Mouse (Mus musculus): ENCODE measurements around the gene Nucks1. TPM values are rescaled to one million over a fixed set of nuclear protein-coding genes. Genes with fewer than 3 reads are reported as not detected.

Gene Nucks1
- polyA plus RNA-seq, 1 experiment from 2014 or later = 52.3 TPM

- peaks cover 67% of the 10 kb centered on the region for H3K4me1 ChIP-seq (replicated peaks)
Measured at GRCm38 (mm10) chr1:131970661-131971520, 60.6 kb downstream of the Nucks1 start.

GRCm38 (mm10) chr1:131971771-131972497 is 61.6 kb downstream of the Nucks1 start:
- ATAC-seq (ENCODE audit: low read depth) = no peak
- Histone ChIP-seq H3K4me1 (replicated peaks) (peaks cover 58% of the 10 kb centered on the region), H3K27me3 (no peaks in the 10 kb centered on the region; the same call in 1 of the 2 replicates), H3K27ac (replicated peaks) (peak overlapping the region; percentile 72), H3K4me3 (no peak overlapping the region), H3K36me3 (no peaks in the 10 kb centered on the region), H3K4me2 (0 out of 2 replicates have a peak overlapping the region, but pooled peaks have one; percentile 16), H3K9ac (0 out of 2 replicates have a peak overlapping the region, but pooled peaks have one; percentile 6), H3K9me3 (no peaks in the 10 kb centered on the region)
- WGBS = 3% methylated on average over 15 of the region's 15 CpGs

More at GRCm38 (mm10) chr1:131970661-131971520, 60.6 kb downstream of the Nucks1 start:
- H3K9ac ChIP-seq = no peak overlapping the region; the same call in 1 of the 2 replicates
- no peaks in the 10 kb centered on the region for H3K9me3 ChIP-seq
- peak overlapping the region; percentile 72 for H3K27ac ChIP-seq (replicated peaks)
- 3% methylated on average over 16 of the region's 16 CpGs for WGBS
- H3K36me3 ChIP-seq = no peaks in the 10 kb centered on the region
- H3K4me2 ChIP-seq = peak overlapping the region; percentile 20
- no peak overlapping the region for H3K4me3 ChIP-seq
- ATAC-seq (ENCODE audit: low read depth) = peak; percentile 62
- H3K27me3 ChIP-seq = no peaks in the 10 kb centered on the region; the same call in 1 of the 2 replicates

GRCm38 (mm10) chr1:131972498-131973334 is 62.4 kb downstream of the Nucks1 start:
- Histone ChIP-seq H3K36me3 (no peaks in the 10 kb centered on the region), H3K9me3 (no peaks in the 10 kb centered on the region), H3K4me3 (no peak overlapping the region), H3K27me3 (no peaks in the 10 kb centered on the region; the same call in 1 of the 2 replicates), H3K9ac (peak overlapping the region; percentile 8; the same call in 1 of the 2 replicates), H3K4me2 (0 out of 2 replicates have a peak overlapping the region, but pooled peaks have one; percentile 16), H3K4me1 (replicated peaks) (peaks cover 54% of the 10 kb centered on the region), H3K27ac (replicated peaks) (0 out of 2 replicates have a peak overlapping the region, but pooled peaks have one; percentile 28)
- WGBS = 16% methylated on average over 13 of the region's 13 CpGs
- no peak for ATAC-seq (ENCODE audit: low read depth)

- H3K4me2 ChIP-seq = no peak overlapping the region
- H3K9ac ChIP-seq = no peak overlapping the region
- no peaks in the 10 kb centered on the region for H3K9me3 ChIP-seq
- H3K36me3 ChIP-seq = no peaks in the 10 kb centered on the region
- no peak for ATAC-seq (ENCODE audit: low read depth)
- 85% methylated on average over 6 of the region's 6 CpGs for WGBS
- H3K4me1 ChIP-seq (replicated peaks) = peaks cover 47% of the 10 kb centered on the region
- H3K27me3 ChIP-seq = no peaks in the 10 kb centered on the region; the same call in 1 of the 2 replicates
- H3K4me3 ChIP-seq = no peak overlapping the region
- no peak overlapping the region for H3K27ac ChIP-seq (replicated peaks)
Measured at GRCm38 (mm10) chr1:131973991-131974390, 63.7 kb downstream of the Nucks1 start.

- WGBS = 91% methylated on average over 5 of the region's 5 CpGs
Measured at GRCm38 (mm10) chr1:131976886-131977285, 66.6 kb downstream of the Nucks1 start.

GRCm38 (mm10) chr1:131980471-131980870 is 70.1 kb downstream of the Nucks1 start:
- H3K36me3 ChIP-seq = no peaks in the 10 kb centered on the region
- no peaks in the 10 kb centered on the region for H3K27me3 ChIP-seq
- no peak overlapping the region for H3K27ac ChIP-seq (replicated peaks)
- no peaks in the 10 kb centered on the region for H3K9me3 ChIP-seq
- WGBS = 30% methylated on average over 2 of the region's 2 CpGs
- H3K4me3 ChIP-seq = no peak overlapping the region
- 0 out of 2 replicates have a peak, but pooled peaks cover 4% of the 10 kb centered on the region for H3K4me1 ChIP-seq (replicated peaks)
- H3K9ac ChIP-seq = no peak overlapping the region
- H3K4me2 ChIP-seq = no peak overlapping the region
- no peak for ATAC-seq (ENCODE audit: low read depth)

More at GRCm38 (mm10) chr1:131976886-131977285, 66.6 kb downstream of the Nucks1 start:
- H3K4me3 ChIP-seq = no peak overlapping the region
- no peak overlapping the region for H3K4me2 ChIP-seq
- no peak overlapping the region for H3K9ac ChIP-seq
- peaks cover 28% of the 10 kb centered on the region for H3K4me1 ChIP-seq (replicated peaks)
- H3K36me3 ChIP-seq = no peaks in the 10 kb centered on the region
- ATAC-seq (ENCODE audit: low read depth) = no peak
- no peaks in the 10 kb centered on the region for H3K9me3 ChIP-seq
- H3K27ac ChIP-seq (replicated peaks) = no peak overlapping the region
- H3K27me3 ChIP-seq = no peaks in the 10 kb centered on the region; the same call in 1 of the 2 replicates

- Histone ChIP-seq H3K9me3 (no peaks in the 10 kb centered on the region), H3K4me1 (replicated peaks) (no peaks in the 10 kb centered on the region), H3K27me3 (no peaks in the 10 kb centered on the region), H3K27ac (replicated peaks) (no peak overlapping the region), H3K9ac (no peak overlapping the region), H3K36me3 (no peaks in the 10 kb centered on the region), H3K4me3 (no peak overlapping the region), H3K4me2 (no peak overlapping the region)
- ATAC-seq (ENCODE audit: low read depth) = peak; percentile 64
- 50% methylated on average over 12 of the region's 12 CpGs for WGBS
Measured at GRCm38 (mm10) chr1:131981378-131982013, 71.2 kb downstream of the Nucks1 start.

- Histone ChIP-seq H3K27me3 (no peaks in the 10 kb centered on the region), H3K36me3 (no peaks in the 10 kb centered on the region), H3K9ac (no peak overlapping the region), H3K27ac (replicated peaks) (no peak overlapping the region), H3K4me2 (no peak overlapping the region), H3K4me1 (replicated peaks) (no peaks in the 10 kb centered on the region), H3K9me3 (no peaks in the 10 kb centered on the region), H3K4me3 (no peak overlapping the region)
- 16% methylated on average over 5 of the region's 5 CpGs for WGBS
- ATAC-seq (ENCODE audit: low read depth) = peak; percentile 51
Measured at GRCm38 (mm10) chr1:131982907-131983306, 72.6 kb downstream of the Nucks1 start.

GRCm38 (mm10) chr1:131983806-131984205 is 73.5 kb downstream of the Nucks1 start:
- Histone ChIP-seq H3K36me3 (no peaks in the 10 kb centered on the region), H3K4me3 (no peak overlapping the region), H3K27me3 (no peaks in the 10 kb centered on the region), H3K9ac (no peak overlapping the region), H3K4me1 (replicated peaks) (no peaks in the 10 kb centered on the region), H3K9me3 (no peaks in the 10 kb centered on the region), H3K27ac (replicated peaks) (no peak overlapping the region), H3K4me2 (no peak overlapping the region)
- ATAC-seq (ENCODE audit: low read depth) = no peak
- WGBS = 85% methylated on average over 2 of the region's 2 CpGs

All from neural tube, embryonic 13.5 days (tissue).